Mouse (Mus musculus): Measurements from ENCODE around the gene 6030468B19Rik. TPM values are rescaled to one million over a fixed set of nuclear protein-coding genes. Genes with fewer than 3 reads are reported as not detected.
A peak's percentile ranks its signal among the peaks of the same experiment; 100 is the strongest.

The 6030468B19Rik gene
- total and polyA plus RNA-seq, 3 experiments, result 2.7 to 5.1 TPM; not detected in 1

DNA sequence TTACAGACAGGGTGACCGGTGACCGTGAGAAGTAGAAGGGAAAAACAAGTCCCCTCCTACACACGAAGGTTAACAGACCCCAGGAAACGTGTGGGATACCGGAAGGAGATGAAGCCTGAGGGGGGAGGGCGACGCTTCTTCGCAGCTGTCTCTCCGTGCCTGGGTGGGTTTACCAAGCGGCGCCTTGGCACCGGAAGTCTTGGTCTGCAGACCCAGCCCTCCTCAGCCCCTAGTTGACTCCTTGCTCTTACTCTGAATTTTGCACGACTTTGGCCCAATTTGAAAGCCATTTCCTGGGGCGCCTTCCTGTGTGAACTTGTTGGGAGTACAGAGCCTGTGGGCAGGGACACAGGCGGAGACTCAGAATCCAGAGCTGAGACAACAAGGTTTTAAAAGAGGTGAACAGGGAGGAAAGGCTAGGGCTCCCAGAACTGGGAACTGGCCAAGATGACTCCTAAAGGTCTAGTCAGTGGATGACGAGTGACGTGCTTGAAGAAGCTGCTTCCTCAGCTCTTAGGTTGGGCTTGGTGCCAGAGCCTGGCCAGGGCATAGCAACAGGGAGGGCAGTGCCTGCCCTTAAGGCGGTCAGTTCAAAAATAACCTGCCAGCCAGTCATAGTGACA, 16.1 kb upstream of the 6030468B19Rik start (continued):
- TF ChIP-seq E2F4 (IDR thresholded peaks at IDR 0.05; ENCODE audit: borderline replicate concordance, low read depth, low read length) (no peak), MYC (IDR thresholded peaks at IDR 0.05; ENCODE audit: low read depth, low read length) (no peak), POLR2AphosphoS5 (IDR thresholded peaks at IDR 0.05; ENCODE audit: borderline replicate concordance, low read depth, low read length) (no peak), USF2 (IDR thresholded peaks at IDR 0.05; ENCODE audit: borderline replicate concordance in 1 of 2, insufficient read depth in 1 of 2, low read depth in 1 of 2, low read length in 2 of 2) (no peak), MYB (IDR thresholded peaks at IDR 0.05; ENCODE audit: low read depth, low read length) (no peak), TAL1 (IDR thresholded peaks at IDR 0.05; ENCODE audit: low read length) (no peak), NELFE (IDR thresholded peaks at IDR 0.05; ENCODE audit: low read depth, low read length) (no peak), ZNF384 (IDR thresholded peaks at IDR 0.05; ENCODE audit: low read depth, low read length) (no peak), POLR2AphosphoS2 (IDR thresholded peaks at IDR 0.05; ENCODE audit: low read length) (no peak; the same call in 1 of the 2 replicates), RAD21 (IDR thresholded peaks at IDR 0.05; ENCODE audit: low read depth, low read length) (no peak)

- Histone ChIP-seq H3K9me3 (replicated peaks; ENCODE audit: insufficient read depth, low read length) (no peaks in the 10 kb centered on the region), H3K4me3 (ENCODE audit: control insufficient read depth in 1 of 2, insufficient read depth in 1 of 2, low read depth in 2 of 2, low read length in 2 of 2) (peak within 1 kb of the TSS; percentile 74 to 81), H3K79me2 (ENCODE audit: control insufficient read depth, insufficient read depth, low read length, poor library complexity) (peaks cover 34% of the 10 kb centered on the region), H3K27ac (ENCODE audit: control insufficient read depth, low read depth, low read length) (peak within 1 kb of the TSS; percentile 96), H3K27me3 (ENCODE audit: control insufficient read depth in 1 of 2, insufficient read depth in 2 of 2, low read length in 2 of 2) (no peaks in the 10 kb centered on the region), H3K9ac (ENCODE audit: control insufficient read depth, low read depth, low read length, poor library complexity, severe bottlenecking) (peak within 1 kb of the TSS; percentile 82), H3K4me1 (ENCODE audit: control insufficient read depth in 1 of 2, insufficient read depth in 2 of 2, low read length in 2 of 2) (peaks cover 3 to 13% of the 10 kb centered on the region in 2 experiments; a peak in 2 of 4 replicates), H3K36me3 (ENCODE audit: control insufficient read depth in 1 of 2, insufficient read depth in 2 of 2, low read length in 2 of 2) (no peaks in the 10 kb centered on the region)
- DNase-seq (ENCODE audit: low read depth, low spot score), result peak; percentile 90
- peak; percentile 64 for TF ChIP-seq HCFC1 (IDR thresholded peaks at IDR 0.05; ENCODE audit: low read depth, low read length)
- TF ChIP-seq RCOR1 (IDR thresholded peaks at IDR 0.05; ENCODE audit: low read depth, low read length), result no peak
- TF ChIP-seq MAFK (IDR thresholded peaks at IDR 0.05; ENCODE audit: borderline replicate concordance, low read depth, low read length), result no peak
- no peak for TF ChIP-seq CTCF (IDR thresholded peaks at IDR 0.05 in 2 of 3, conservative IDR thresholded peaks at IDR 0.05 in 1 of 3; ENCODE audit: control insufficient read depth in 1 of 3, insufficient read depth in 1 of 3, low read depth in 2 of 3, low read length in 3 of 3, poor library complexity in 1 of 3, severe bottlenecking in 1 of 3)
- no peak for TF ChIP-seq ZKSCAN1 (IDR thresholded peaks at IDR 0.05; ENCODE audit: low read depth, low read length)
- peak; percentile 85 for TF ChIP-seq MAX (IDR thresholded peaks at IDR 0.05; ENCODE audit: low read length)
- peak; percentile 98 for TF ChIP-seq USF1 (IDR thresholded peaks at IDR 0.05; ENCODE audit: low read depth, low read length)
- TF ChIP-seq MYC (IDR thresholded peaks at IDR 0.05; ENCODE audit: low read depth, low read length), result no peak
- TF ChIP-seq POLR2AphosphoS5 (IDR thresholded peaks at IDR 0.05; ENCODE audit: borderline replicate concordance, low read depth, low read length), result no peak
- TF ChIP-seq MAZ (IDR thresholded peaks at IDR 0.05; ENCODE audit: low read depth, low read length), result peak; percentile 93; the same call in 1 of the 2 replicates
- TF ChIP-seq TCF12 (IDR thresholded peaks at IDR 0.05; ENCODE audit: low read depth, low read length), result peak; percentile 19
- TF ChIP-seq CHD2 (IDR thresholded peaks at IDR 0.05; ENCODE audit: low read length), result no peak
- TF ChIP-seq POLR2AphosphoS2 (IDR thresholded peaks at IDR 0.05; ENCODE audit: low read length), result peak; percentile 75; the same call in 1 of the 2 replicates
- 0 out of 2 replicates have a peak, but pooled peaks have one; percentile 32 for TF ChIP-seq ZMIZ1 (IDR thresholded peaks at IDR 0.05; ENCODE audit: low read depth, low read length)
- no peak for TF ChIP-seq CHD1 (IDR thresholded peaks at IDR 0.05; ENCODE audit: low read depth, low read length)
- peak; percentile 2; the same call in 1 of the 2 replicates for TF ChIP-seq ETS1 (IDR thresholded peaks at IDR 0.05; ENCODE audit: low read depth, low read length)
- TF ChIP-seq BHLHE40 (IDR thresholded peaks at IDR 0.05; ENCODE audit: borderline replicate concordance, low read depth, low read length), result peak; percentile 88
- peak; percentile 50; the same call in 1 of the 2 replicates for TF ChIP-seq SIN3A (IDR thresholded peaks at IDR 0.05; ENCODE audit: low read length)
- TF ChIP-seq ZNF384 (IDR thresholded peaks at IDR 0.05; ENCODE audit: low read depth, low read length), result no peak
- 0 out of 2 replicates have a peak, but pooled peaks have one; percentile 64 for TF ChIP-seq UBTF (IDR thresholded peaks at IDR 0.05; ENCODE audit: borderline replicate concordance, insufficient read depth, low read depth, low read length)
- no peak for TF ChIP-seq MYB (IDR thresholded peaks at IDR 0.05; ENCODE audit: low read depth, low read length)
- TF ChIP-seq TBP (IDR thresholded peaks at IDR 0.05; ENCODE audit: low read depth, low read length), result no peak
- TF ChIP-seq E2F4 (IDR thresholded peaks at IDR 0.05; ENCODE audit: borderline replicate concordance, low read depth, low read length), result no peak
- TF ChIP-seq SMC3 (IDR thresholded peaks at IDR 0.05; ENCODE audit: low read depth, low read length), result no peak
- TF ChIP-seq KAT2A (conservative IDR thresholded peaks at IDR 0.05; ENCODE audit: low read depth, low read length), result no peak; the same call in 1 of the 2 replicates
- TF ChIP-seq TAL1 (IDR thresholded peaks at IDR 0.05; ENCODE audit: low read length), result peak; percentile 17; the same call in 1 of the 2 replicates
- TF ChIP-seq ZC3H11A (IDR thresholded peaks at IDR 0.05; ENCODE audit: low read depth, low read length), result no peak
- no peak for TF ChIP-seq MEF2A (IDR thresholded peaks at IDR 0.05; ENCODE audit: extremely low read depth, insufficient replicate concordance, low read depth, low read length, poor library complexity, severe bottlenecking)
Measured at GRCm38 (mm10) chr11:117781993-117782704, 15.3 kb upstream of the 6030468B19Rik start, which contains the start of the genes Tmc8 and Tmc6. Gene Tmc8 (plus strand): TSS chr11:117782076. Gene Tmc6 (minus strand): TSS chr11:117782198.

Measured in MEL (cell line).